ENCODE assay signal across 9 mouse cellular contexts in genomic region chr2:4570186-4570861, GRCm38 (mm10).
A peak's percentile ranks its signal among the peaks of the same experiment; 100 is the strongest.
DNase-seq lines count a peak whose midpoint lies in the region; ATAC-seq and TF ChIP-seq lines count a peak whose summit lies in the region.
"Had no signal": no experiment of that assay in that cellular context is flagged by ENCODE, and none has a peak within 500 bp of the region (broad histone marks: within the 10 kb centered on the region; RNA-seq: fewer than 3 reads in every experiment).

No protein-coding gene starts in this region.

- H3K27ac ChIP-seq in spleen, adult 2 months (ENCODE audit: insufficient read depth, low read length), result peak overlapping the region; percentile 33
- H3K27ac ChIP-seq in liver, embryonic 13.5 days, result peak overlapping the region; percentile 86
- H3K27ac ChIP-seq in stomach, embryonic 16.5 days (ENCODE audit: low read length), result peak overlapping the region; percentile 63
- H3K27ac ChIP-seq: midbrain, embryonic 12.5 days had no signal

- H3K36me3 ChIP-seq in spleen, adult 2 months (ENCODE audit: control insufficient read depth, insufficient read depth, low read length), result no peaks in the 10 kb centered on the region
- H3K36me3 ChIP-seq in liver, embryonic 13.5 days, result peaks cover 99% of the 10 kb centered on the region
- peaks cover 9% of the 10 kb centered on the region; the same call in 1 of the 2 replicates for H3K36me3 ChIP-seq in stomach, embryonic 16.5 days (ENCODE audit: control insufficient read depth, insufficient read depth, low read length)

- H3K4me1 ChIP-seq in spleen, adult 2 months (ENCODE audit: control insufficient read depth, insufficient read depth, insufficient read length), result peaks cover 2% of the 10 kb centered on the region; the same call in 1 of the 2 replicates
- peaks cover 100% of the 10 kb centered on the region for H3K4me1 ChIP-seq in liver, embryonic 13.5 days (replicated peaks)
- peaks cover 16% of the 10 kb centered on the region; the same call in 1 of the 2 replicates for H3K4me1 ChIP-seq in stomach, embryonic 16.5 days (ENCODE audit: control insufficient read depth, insufficient read depth, low read length)
- H3K4me1 ChIP-seq: midbrain, embryonic 12.5 days had no signal

- peak overlapping the region; percentile 52 for H3K9ac ChIP-seq in liver, embryonic 13.5 days
- H3K9ac ChIP-seq in stomach, embryonic 16.5 days (ENCODE audit: low read length), result no peak overlapping the region
- H3K9ac ChIP-seq: midbrain, embryonic 12.5 days had no signal

- no peak for DNase-seq in spleen, adult 2 months (ENCODE audit: low read depth in 1 of 2, low spot score in 2 of 2)
- no peak for DNase-seq in spleen, postnatal 14 days (ENCODE audit: low spot score in 2 of 2)
- DNase-seq in heart, postnatal 4 days, result peak; percentile 41
- peak; percentile 17 for DNase-seq in liver, embryonic 13.5 days
- no peak for DNase-seq in cerebellum, adult 18-20 months
- DNase-seq in Muller cell, postnatal 12 days (ENCODE audit: inconsistent ontology term), result no peak
- no peak for DNase-seq in right cerebral cortex, adult 18-20 months

- H3K4me3 ChIP-seq in spleen, adult 2 months (ENCODE audit: extremely low read depth, insufficient read depth, insufficient read length), result no peak overlapping the region
- peak overlapping the region; percentile 26 for H3K4me3 ChIP-seq in liver, embryonic 13.5 days (replicated peaks)
- no peak overlapping the region for H3K4me3 ChIP-seq in stomach, embryonic 16.5 days (replicated peaks; ENCODE audit: low read length)
- H3K4me3 ChIP-seq: midbrain, embryonic 12.5 days had no signal

- H3K9me3 ChIP-seq in liver, embryonic 13.5 days (replicated peaks), result no peaks in the 10 kb centered on the region
- H3K9me3 ChIP-seq in stomach, embryonic 16.5 days (replicated peaks; ENCODE audit: control insufficient read depth, low read length), result no peaks in the 10 kb centered on the region
- H3K9me3 ChIP-seq: midbrain, embryonic 12.5 days had no signal

- no peak for TF ChIP-seq CTCF in spleen, adult 2 months (IDR thresholded peaks at IDR 0.05; ENCODE audit: extremely low read depth, insufficient read depth, insufficient read length, insufficient replicate concordance)

- TF ChIP-seq POLR2A in spleen, adult 2 months (IDR thresholded peaks at IDR 0.05; ENCODE audit: low read depth, low read length), result no peak

- 39% methylated on average over 10 of the region's 10 CpGs for WGBS in spleen, adult 2 months
- 20% methylated on average over 10 of the region's 10 CpGs for WGBS in liver, embryonic 13.5 days (ENCODE audit: insufficient replicate concordance)
- 58% methylated on average over 10 of the region's 10 CpGs for WGBS in stomach, embryonic 16.5 days

- H3K4me2 ChIP-seq in liver, embryonic 13.5 days, result peak overlapping the region; percentile 51
- no peak overlapping the region for H3K4me2 ChIP-seq in stomach, embryonic 16.5 days (ENCODE audit: low read depth, low read length)
- H3K4me2 ChIP-seq: midbrain, embryonic 12.5 days had no signal

- no peaks in the 10 kb centered on the region for H3K27me3 ChIP-seq in spleen, adult 2 months (ENCODE audit: control insufficient read depth, insufficient read depth, low read length)
- H3K27me3 ChIP-seq in liver, embryonic 13.5 days, result no peaks in the 10 kb centered on the region
- H3K27me3 ChIP-seq in stomach, embryonic 16.5 days (ENCODE audit: control insufficient read depth, insufficient read depth, low read length), result no peaks in the 10 kb centered on the region
- H3K27me3 ChIP-seq: midbrain, embryonic 12.5 days had no signal

- peak; percentile 44 for ATAC-seq in liver, embryonic 13.5 days (ENCODE audit: low read depth)
- no peak for ATAC-seq in stomach, embryonic 16.5 days (ENCODE audit: insufficient read depth, low FRiP score)

Comparison
In these comparisons a context has a peak if more than half of its experiments do, and no peak if none do; other contexts are left out.
1. DNase-seq: peak in heart, postnatal 4 days (single experiment) and liver, embryonic 13.5 days (single experiment); none in spleen, adult 2 months (0 of 2), spleen, postnatal 14 days (0 of 2), cerebellum, adult 18-20 months (0 of 2), Muller cell, postnatal 12 days (single experiment) and right cerebral cortex, adult 18-20 months (single experiment).
2. H3K27ac ChIP-seq: peak in every context shown above with its lines; median percentile 86 in liver, embryonic 13.5 days; 63 in stomach, embryonic 16.5 days; 33 in spleen, adult 2 months.